Mouse (Mus musculus) layer of hippocampus, adult 2 months (tissue): ENCODE data around the gene Ecm1. TPM values are rescaled to one million over a fixed set of nuclear protein-coding genes. Genes with fewer than 3 reads are reported as not detected.
A peak's percentile ranks its signal among the peaks of the same experiment; 100 is the strongest.

Experiments used
- DNase-seq, 2 experiments: peaks; one replicate each; pipeline ENCODE4 v3.0.0; 2022; ENCODE audit warnings: low spot score in 2 of 2
- H3K27ac ChIP-seq: fragments of 200-600 bp; 2 replicates; pipeline ENCODE4 v1.8.1; 2022
- H3K4me3 ChIP-seq: fragments of 200-600 bp; 2 replicates; pipeline ENCODE4 v1.8.1; 2022; ENCODE audit warnings: mild to moderate bottlenecking
- CTCF ChIP-seq: fragments of 200-600 bp; conservative IDR thresholded peaks from 2 replicates; pipeline ENCODE4 v1.8.1; 2022; ENCODE audit warnings: antibody characterized with exemption, mild to moderate bottlenecking, moderate library complexity
- total RNA-seq, 2 experiments: library from RNA; stranded (reverse); gene quantifications; 2 replicates each; pipeline ENCODE4 v1.2.3; 2021

Ecm1 gene
- total RNA-seq, 2 experiments from 2014 or later = 9.3 to 10.5 TPM

- no peak overlapping the region for H3K4me3 ChIP-seq
- no peak for TF ChIP-seq CTCF
These were observed 1.0 kb upstream of the Ecm1 start for GRCm38 (mm10) chr3:95740406-95740805.

GRCm38 (mm10) chr3:95735071-95735670 lies 4.2 kb downstream of the Ecm1 start:
- no peak for TF ChIP-seq CTCF
- no peak for DNase-seq
- Histone ChIP-seq H3K4me3 (no peak overlapping the region), H3K27ac (no peak overlapping the region)

More at GRCm38 (mm10) chr3:95740406-95740805, 1.0 kb upstream of the Ecm1 start:
- no peak for DNase-seq
- no peak overlapping the region; the same call in 1 of the 2 replicates for H3K27ac ChIP-seq

GRCm38 (mm10) chr3:95734092-95734702 lies 5.2 kb downstream of the Ecm1 start:
- no peak for DNase-seq
- TF ChIP-seq CTCF = no peak

GRCm38 (mm10) chr3:95732744-95733521 lies 6.4 kb downstream of the Ecm1 start:
- H3K27ac ChIP-seq = peak overlapping the region; percentile 1; the same call in 1 of the 2 replicates
- no peak for TF ChIP-seq CTCF
- no peak overlapping the region for H3K4me3 ChIP-seq

More at GRCm38 (mm10) chr3:95734092-95734702, 5.2 kb downstream of the Ecm1 start:
- Histone ChIP-seq H3K27ac (no peak overlapping the region), H3K4me3 (no peak overlapping the region)

GRCm38 (mm10) chr3:95732297-95732696 lies 7.1 kb downstream of the Ecm1 start:
- no peak for TF ChIP-seq CTCF
- Histone ChIP-seq H3K4me3 (no peak overlapping the region), H3K27ac (peak overlapping the region; percentile 1; the same call in 1 of the 2 replicates)
- DNase-seq = peak in 1 of 2 experiments; percentile 19

More at GRCm38 (mm10) chr3:95732744-95733521, 6.4 kb downstream of the Ecm1 start:
- DNase-seq = no peak

GRCm38 (mm10) chr3:95731802-95732201 lies 7.6 kb downstream of the Ecm1 start:
- TF ChIP-seq CTCF = peak; percentile 65
- DNase-seq = no peak
- Histone ChIP-seq H3K27ac (no peak overlapping the region), H3K4me3 (no peak overlapping the region)

GRCm38 (mm10) chr3:95730431-95730830 lies 8.9 kb downstream of the Ecm1 start:
- no peak for DNase-seq
- H3K27ac ChIP-seq = no peak overlapping the region
- H3K4me3 ChIP-seq = no peak overlapping the region
- TF ChIP-seq CTCF = no peak

- no peak for DNase-seq
- TF ChIP-seq CTCF = no peak
- no peak overlapping the region for H3K27ac ChIP-seq
These were observed 10.5 kb downstream of the Ecm1 start for GRCm38 (mm10) chr3:95728906-95729305.

GRCm38 (mm10) chr3:95726696-95727358 lies 12.5 kb downstream of the Ecm1 start:
- Histone ChIP-seq H3K27ac (no peak overlapping the region), H3K4me3 (no peak overlapping the region)
- no peak for DNase-seq
- TF ChIP-seq CTCF = no peak

More at GRCm38 (mm10) chr3:95728906-95729305, 10.5 kb downstream of the Ecm1 start:
- H3K4me3 ChIP-seq = no peak overlapping the region

GRCm38 (mm10) chr3:95725863-95726262 lies 13.5 kb downstream of the Ecm1 start:
- TF ChIP-seq CTCF = no peak
- DNase-seq = no peak
- Histone ChIP-seq H3K27ac (no peak overlapping the region), H3K4me3 (no peak overlapping the region)

GRCm38 (mm10) chr3:95722386-95722785 lies 17.0 kb downstream of the Ecm1 start:
- no peak for DNase-seq
- H3K4me3 ChIP-seq = no peak overlapping the region
- TF ChIP-seq CTCF = no peak
- H3K27ac ChIP-seq = no peak overlapping the region

GRCm38 (mm10) chr3:95718153-95718552 lies 21.2 kb downstream of the Ecm1 start:
- H3K27ac ChIP-seq = no peak overlapping the region
- no peak overlapping the region for H3K4me3 ChIP-seq
- no peak for DNase-seq
- no peak for TF ChIP-seq CTCF

- H3K27ac ChIP-seq = no peak overlapping the region
- DNase-seq = no peak
- TF ChIP-seq CTCF = no peak
- no peak overlapping the region for H3K4me3 ChIP-seq
These were observed 23.3 kb downstream of the Ecm1 start for GRCm38 (mm10) chr3:95716075-95716474.
